Mouse (Mus musculus): ENCODE results near the gene Lrrc23.
"Not testable (repeated sequence)": the region's sequence is repeated elsewhere in the genome, so short reads cannot be mapped to it uniquely, and the experiment has no call there.

The Lrrc23 gene

DNA sequence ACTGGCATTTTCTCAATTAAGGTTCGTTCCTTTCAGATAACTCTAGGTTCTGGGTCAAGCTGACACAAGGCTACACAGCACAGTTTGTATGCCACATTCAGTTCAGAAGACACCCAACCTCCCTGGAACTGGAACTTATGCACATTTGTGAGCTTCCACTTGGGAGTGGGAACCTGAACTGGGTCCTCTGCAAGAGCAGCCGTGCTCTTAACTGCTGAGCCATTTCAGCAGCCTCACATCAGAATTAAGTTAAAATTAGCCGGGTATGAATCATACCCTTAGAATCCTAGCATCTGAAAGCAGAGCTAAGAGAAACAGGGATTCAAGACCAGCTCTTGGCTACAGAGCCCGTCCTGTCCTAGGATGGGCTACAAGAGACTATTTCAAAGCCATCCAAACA, 27.8 kb upstream of the Lrrc23 start:
- no peak for DNase-seq

DNA sequence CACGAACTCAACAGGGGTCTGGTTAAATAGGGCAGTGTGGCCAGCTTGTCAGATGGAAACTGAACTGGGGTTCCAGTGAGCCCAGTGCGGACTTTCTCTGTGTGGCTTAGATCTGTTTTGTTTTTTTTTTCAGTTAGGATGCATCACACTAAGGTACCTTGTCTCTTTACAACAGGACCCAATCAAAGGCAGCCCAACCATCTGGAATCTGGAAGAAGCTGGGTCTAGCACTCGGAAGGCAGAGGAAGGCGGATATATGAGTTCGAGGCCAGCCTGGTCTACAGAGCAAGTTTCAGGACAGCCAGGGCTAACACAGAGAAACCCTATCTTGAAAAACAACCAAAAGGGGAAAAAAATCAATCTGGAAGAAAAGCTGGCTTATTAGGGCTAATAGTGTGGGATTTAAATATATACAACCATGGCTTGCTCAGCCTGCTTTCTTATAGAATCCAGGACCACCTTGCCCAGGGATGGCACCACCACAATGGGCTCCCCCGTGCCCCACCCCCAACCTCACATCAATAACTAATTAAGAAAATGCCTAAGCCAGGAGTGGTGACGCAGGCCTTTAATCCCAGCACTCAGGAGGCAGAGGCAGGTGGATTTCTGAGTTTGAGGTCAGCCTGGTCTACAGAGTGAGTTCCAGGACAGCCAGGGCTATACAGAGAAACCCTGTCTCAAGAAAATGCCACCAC, 27.1 kb upstream of the Lrrc23 start:
- DNase-seq = no peak

DNA sequence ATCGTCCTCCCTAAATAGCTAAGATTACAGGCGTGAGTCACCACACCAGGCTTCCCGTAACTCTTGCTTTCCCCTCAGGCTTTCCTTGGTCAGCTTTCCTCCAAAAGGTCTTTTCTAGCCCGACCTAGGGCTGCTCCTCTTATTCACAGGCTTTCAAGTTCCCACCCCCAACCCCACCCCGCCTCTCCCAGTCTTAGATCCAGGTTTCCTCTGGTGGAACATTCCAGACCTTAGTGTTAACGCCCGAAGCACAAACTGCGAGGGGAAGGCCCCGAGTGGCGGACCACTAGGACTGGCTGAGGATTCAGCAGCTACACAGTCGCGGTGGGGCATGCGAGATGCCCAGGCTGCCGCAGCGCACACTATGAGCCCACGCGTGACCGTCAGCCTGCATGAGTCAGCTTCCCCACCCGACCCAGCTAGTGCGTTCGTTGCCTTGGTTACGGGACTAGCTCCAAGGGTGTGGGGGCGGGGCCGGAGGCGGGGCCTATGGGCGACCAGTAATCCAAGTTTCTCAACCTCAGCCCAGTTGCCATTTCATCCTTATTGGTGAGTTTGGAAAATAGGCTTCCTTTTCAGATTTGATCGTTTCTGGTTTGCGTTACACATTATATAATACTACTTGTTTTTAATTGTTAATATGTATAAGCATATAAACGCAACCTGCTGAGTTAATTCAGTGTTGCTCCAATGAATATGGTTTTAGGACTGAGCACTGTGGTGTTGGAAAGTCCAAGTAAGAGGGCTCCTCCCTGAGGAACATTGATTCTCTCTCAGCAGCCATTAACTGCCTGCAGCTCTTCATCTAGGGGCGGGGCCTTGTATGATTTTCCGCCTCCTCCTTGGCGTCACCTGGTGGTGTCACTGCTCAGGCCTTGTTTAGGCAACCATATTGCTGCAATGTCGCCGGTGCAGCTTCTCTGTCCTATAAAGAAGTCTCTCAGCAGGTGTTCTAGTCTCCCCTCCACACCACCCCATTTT, 26.1 kb upstream of the Lrrc23 start:
- peak; percentile 77 for DNase-seq

DNA sequence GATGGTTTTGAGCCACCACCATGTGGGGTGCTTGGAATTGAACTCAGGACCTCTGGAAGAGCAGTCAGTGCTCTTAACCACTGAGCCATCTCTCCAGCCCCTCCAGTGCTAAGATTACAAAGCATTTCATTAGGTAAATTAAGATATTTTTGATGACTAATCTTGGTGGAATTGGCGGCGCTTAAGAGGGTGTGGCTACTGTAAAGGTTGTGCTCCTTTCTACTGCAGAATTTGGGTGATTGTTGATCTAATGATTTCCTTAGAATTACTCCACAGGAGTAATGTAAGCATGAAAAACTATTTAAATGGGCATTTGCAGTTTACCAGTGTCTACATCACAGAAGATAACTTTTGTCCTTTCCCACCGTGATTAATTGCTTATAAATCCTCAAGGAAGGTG, 24.8 kb upstream of the Lrrc23 start:
- no peak for DNase-seq

DNA sequence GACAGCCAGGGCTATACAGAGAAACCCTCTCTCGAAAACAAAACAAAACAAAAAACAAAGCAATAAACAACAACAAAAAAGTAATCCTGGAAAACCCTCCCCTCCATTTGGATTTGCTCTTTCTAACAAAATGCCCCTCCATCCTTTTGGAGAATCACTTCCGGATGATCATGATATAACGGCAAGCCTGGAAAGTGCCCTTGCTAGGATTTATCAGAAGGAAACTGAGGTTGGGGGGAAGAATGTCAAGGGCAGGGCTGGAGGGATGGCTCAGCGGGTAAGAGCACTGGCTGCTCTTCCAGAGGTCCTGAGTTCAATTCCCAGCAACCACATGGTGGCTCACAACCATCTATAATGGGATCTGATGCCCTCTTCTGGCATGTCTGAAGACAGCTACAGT, 24.2 kb upstream of the Lrrc23 start:
- DNase-seq = not testable (repeated sequence)

DNA sequence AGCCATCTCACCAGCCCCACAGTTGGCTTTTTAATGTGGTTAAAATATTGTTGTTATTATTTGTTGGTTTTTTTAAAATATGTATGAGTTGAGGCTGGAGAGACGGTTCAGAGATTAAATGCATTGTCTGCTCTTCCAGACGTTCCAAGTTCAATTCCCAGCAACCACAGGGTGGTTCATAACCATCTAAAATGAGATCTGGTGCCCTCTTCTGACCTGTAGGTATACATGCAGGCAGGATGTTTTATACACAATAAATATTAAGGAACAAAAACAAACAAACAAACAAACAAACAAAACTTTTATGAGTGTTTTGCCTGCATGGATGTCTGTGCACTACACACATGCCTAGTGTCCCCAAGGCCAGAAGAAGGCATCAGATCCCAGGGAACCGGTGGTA, 23.5 kb upstream of the Lrrc23 start:
- DNase-seq = no peak

DNA sequence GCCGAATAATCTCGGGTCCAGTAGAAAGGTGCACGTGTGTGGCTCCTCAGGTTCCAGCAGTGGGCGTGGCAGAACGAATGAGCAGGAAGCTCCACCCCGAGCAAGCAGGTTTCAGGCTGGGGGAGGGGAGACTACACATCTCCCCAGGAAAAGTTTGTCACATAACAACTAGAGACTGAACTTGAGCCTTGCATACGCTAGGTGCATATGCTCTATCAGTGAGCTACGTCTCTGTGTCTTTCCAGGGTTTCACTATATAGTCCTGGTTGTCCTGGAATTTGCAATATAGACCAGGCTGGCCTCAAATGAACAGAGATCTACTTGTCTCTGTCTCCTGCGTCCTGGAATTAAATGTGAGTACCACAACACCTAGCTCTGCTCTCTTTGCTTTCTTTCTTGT, 22.9 kb upstream of the Lrrc23 start:
- DNase-seq = not testable (repeated sequence)

DNA sequence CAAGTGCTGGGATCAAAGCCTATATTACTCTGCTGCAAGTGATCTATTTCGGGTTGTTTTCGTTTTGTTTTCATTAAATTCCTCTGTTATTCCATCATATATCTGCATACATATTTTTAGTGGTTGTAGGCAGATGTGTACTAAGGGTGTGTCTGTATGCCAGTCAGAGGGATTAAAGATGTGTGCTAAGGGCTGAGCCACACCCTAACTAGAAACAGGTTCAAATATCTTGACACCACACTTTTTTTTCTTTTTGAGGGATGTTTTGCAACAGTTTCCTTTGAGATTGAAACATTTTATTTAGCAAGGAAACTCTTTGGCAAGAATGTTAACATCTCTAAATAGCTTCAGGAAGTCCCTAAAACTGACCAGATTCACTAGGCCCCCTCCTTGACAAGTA, 16.7 kb upstream of the Lrrc23 start:
- no peak for DNase-seq

DNA sequence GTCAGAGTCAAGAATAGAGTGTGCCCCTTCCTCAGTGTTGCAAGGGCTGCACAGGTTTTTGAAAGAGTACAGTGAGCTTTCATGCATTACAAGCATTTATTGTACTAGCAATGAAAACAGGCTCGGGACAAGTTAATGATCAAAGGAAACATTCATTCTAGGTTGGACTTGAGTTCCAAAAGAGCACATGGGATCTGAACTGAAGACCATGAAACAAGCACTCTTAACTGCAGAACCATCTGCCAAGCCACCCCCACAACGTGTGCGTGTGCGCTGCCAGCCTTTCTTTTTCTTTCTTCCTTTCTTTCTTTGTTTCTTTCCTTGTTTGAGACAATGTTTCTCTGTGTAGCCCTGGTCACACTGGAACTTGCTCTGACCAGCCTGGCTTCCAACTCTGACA, 16.3 kb upstream of the Lrrc23 start:
- DNase-seq = no peak

DNA sequence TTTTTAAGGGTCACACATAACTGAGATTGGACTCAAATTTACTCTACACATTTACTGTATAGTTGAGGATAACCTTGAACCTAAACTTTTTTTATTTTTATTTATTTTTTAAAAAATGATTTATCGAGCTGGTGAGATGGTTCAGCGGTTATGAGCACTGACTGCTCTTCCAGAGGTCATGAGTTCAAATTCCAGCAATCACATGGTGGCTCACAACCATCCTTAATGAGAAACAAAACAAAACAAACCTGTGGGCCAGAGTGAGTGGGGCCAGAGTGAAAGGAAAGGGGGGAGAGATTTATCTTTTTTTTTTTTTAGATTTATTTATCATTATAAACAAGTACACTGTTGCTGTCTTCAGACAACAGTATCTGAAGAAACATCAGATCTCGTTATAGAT, 12.4 kb upstream of the Lrrc23 start:
- DNase-seq = no peak

DNA sequence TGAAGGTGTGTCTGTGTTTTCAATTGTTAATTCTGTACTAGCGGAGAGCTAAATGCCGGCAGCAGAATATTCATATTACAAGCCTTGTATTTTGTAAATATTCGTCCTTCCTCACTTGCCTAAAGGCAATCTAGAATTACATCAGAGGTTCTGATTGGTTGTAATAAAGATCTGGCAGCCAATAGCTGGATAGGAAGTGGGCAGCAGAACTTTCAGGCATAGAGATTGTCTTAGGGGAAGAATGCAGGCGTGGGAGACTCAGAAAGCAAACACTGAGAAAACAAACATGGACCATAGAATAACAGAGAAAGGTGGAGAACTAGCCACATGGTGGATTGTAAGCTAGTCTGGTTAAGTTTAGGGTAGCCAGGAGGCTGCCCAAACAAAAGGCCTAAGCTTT, 10.6 kb upstream of the Lrrc23 start:
- DNase-seq = no peak

DNA sequence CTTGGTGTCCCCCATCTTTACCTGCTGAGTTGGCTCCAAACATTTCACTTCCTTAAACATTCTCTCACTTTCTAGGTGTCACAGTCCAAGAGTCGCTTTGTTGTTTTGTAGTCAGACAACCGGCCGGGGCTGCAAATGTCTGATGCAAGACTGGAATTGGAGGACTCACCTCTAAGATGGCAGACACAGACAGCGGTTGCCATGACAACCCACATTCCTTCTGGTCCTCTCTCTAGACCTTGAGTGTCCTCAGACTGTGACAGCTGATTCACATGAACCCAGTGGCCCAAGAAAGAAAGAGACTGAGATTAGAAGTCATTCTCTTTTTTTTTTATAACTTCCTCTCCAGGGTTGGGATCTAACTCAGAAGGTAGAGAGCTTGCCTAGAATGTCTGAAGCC, 10.0 kb upstream of the Lrrc23 start:
- no peak for DNase-seq

DNA sequence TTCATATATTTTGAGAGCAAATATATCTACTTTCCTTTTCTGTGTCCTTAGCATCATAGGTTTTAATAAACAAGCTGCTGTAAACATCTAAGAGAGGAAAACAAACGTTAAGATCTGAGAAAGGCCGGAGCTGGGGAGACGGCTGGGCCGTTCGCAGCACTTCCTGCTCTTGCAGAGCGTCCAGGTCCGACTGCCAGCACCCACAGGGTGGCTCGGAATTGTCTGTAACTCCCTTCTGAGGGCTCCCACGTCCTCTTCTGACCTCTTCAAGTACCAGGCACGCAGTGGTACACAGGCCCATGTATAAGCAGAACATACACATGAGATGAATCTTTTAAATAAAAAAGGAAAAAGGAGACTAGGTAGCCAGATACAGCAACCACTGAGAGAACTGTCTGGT, 8.2 kb upstream of the Lrrc23 start:
- DNase-seq = no peak

DNA sequence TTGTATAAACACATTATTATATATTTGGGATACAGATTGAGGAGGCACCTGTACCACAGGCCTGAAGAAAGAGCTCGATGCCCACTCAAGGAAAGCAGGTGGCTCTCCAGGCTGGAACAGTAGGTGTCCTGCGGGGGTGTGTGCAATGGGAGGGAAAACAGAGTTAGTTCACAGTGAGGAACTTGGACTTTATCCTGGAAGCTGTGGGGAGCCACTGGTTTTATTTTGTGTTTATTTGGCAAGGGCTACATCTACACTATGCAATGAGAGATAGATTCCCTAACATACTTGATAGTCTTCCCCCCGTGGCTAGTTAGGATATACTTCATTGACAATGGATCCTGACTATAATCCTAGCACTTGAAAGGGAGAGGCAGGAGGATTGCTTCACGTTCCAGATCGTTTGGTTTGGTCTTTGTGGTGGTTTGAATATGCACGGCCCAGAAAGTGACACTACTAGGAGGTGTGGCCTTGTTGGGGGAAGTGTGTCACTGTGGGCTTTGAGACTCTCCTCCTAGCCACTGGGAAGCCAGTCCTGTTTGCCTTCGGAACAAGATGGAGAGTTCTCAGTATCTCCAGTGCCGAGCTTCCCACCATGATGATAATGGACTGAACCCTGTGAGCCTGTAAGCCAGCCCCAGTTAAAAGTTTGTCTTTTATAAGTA, 7.4 kb upstream of the Lrrc23 start:
- no peak for DNase-seq

DNA sequence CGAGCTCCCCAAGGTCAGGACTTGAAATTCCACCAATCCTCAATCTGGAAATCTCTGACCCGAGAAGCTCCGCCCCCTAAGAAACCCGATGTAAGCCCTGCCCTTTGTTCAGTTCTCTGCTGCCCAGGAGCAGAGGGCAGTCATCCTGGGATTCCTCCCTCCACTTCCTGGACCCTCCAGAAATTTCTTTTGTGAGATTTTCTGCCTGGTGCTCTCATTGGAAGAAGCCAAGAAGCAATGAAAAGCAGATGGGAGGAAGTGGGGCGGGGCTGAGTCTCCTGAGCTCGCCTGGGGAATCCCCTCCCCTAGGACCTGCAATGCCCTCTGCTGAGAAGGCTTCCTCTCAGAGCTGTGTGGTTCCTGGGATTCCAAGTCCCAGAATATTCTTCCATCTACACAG, 2.9 kb upstream of the Lrrc23 start:
- DNase-seq = peak; percentile 73

DNA sequence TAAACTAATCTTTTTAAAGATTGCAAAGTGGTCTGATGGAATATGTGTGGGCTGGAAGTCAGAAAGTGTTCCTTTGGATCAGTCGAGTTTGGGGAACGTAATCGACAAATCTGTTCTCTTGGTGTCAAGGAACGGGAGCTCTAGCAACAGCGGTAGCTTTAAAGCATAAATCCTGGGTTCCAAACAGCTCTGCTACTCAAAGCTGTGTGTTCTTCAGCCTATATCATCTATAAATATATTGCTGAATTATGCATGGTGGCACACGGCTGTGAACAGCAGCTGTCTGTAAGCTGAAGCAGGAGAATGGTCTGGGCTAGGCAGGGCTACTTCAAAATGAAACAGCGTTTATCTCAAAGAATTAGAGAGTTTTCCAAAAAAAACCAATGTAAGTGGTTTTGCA, 1.4 kb upstream of the Lrrc23 start:
- DNase-seq = no peak

DNA sequence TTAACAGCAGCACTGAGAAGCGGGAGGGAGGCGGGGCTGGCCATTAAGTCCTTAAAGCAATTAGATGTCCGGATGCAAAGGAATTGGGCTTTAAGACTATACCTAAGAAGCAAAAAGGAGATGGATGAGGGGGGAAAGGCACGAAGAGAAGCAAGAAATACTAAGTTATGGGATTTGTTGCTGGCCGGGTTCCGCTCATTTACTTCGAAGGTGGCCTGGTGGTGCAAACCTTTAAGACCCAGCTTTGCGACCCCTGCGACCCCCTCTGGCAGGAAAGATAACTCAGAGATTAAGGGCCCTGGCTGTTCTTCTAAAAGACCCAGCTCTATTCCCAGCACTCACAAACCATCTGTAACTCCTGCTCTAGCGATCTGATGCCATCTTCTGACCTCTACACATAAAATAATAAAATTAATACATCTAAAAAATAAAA, 473 bp upstream of the Lrrc23 start:
- DNase-seq = peak; percentile 37

DNA sequence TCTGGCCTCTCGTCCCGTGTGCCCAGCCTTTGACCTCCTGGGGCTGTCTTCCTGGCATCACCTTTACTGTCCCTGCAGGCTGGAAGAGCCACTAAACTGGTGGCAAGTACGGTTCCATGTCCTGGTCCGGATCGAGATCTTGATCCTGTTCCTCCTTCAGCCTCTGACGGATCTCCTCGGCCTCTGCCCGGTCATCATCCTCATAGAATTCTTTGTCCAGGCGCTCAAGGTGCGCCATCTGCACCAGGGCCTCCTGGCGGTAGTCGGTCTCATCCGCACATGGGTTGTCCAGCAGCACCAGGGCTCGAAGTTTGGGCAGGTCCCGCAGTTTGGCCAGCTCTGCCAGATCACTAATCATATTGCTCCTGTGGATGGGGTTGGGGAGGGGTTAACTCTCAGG, 9.0 kb downstream of the Lrrc23 start:
- no peak for DNase-seq

DNA sequence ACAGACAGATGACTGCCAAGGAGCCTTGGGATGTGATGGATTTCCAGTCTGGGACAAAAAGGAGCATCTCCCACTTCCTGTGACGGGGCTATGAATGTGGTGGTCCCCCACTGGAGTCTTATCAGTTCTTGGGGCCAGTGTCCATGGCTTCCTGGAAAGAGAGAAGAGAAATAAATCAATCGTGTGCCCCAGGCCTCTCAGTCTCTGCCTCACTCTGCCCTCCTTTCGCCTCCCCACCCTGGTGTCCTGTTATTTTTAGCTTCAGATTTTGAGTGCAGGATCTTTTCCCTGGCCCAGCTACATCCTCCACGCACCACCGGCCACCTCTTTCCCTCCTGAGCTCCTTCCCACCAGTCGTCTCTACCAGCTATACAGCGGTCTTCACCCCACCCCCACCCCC, 9.5 kb downstream of the Lrrc23 start:
- no peak for DNase-seq

DNA sequence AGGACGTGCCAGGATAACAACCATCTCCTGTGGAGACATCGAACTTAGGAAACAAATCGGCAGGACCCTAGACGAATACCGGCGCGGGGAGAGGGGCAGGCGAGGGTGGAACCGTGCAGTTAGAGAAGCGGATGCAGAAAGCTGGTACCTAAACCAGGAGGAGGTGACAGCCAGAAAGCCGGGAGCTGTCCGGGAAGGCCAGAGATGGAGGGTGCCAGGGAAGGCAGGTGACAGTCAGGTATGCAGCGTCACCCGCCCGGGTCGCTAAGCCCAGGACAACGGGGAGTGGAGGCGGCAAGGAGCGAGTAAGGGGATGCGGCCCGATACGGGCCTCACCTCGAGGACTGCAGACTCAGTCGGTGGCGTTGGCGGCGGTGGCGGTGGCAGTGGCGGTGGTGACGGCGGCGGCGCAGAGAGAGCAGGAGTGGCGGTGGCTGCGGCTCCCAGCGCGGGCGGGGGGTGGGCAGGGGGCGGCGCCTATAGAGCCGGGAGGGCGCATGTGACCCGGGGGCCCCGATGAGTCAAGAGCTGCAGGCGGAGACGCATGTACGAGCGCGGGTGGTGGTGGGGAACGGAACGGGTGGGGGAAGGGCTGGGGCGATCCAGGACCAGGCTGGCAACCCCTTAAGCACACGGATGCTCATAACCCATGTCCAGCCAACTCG, 10.3 kb downstream of the Lrrc23 start, which contains the start of gene Eno2:
TSS of gene Eno2 (minus strand) at position 573 of the 665 bp plus-strand sequence.
- peak; percentile 81 for DNase-seq

DNA sequence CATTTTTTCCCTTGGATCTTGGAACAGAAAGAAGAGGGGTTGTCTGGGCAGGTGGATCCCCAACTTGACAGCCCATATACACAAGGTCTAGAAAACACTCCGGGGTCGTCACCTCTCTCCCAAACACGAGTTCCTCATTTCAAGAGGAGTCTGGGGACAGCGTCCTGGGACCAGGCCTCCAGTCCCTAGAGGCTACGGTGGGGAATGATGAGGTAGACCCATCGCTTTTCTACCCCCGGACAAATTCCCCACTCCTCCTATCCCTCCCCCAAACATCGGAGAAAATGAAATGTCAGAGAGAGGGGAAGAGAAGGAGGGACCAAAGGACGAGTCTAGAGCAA, 10.9 kb downstream of the Lrrc23 start:
- DNase-seq = no peak

DNA sequence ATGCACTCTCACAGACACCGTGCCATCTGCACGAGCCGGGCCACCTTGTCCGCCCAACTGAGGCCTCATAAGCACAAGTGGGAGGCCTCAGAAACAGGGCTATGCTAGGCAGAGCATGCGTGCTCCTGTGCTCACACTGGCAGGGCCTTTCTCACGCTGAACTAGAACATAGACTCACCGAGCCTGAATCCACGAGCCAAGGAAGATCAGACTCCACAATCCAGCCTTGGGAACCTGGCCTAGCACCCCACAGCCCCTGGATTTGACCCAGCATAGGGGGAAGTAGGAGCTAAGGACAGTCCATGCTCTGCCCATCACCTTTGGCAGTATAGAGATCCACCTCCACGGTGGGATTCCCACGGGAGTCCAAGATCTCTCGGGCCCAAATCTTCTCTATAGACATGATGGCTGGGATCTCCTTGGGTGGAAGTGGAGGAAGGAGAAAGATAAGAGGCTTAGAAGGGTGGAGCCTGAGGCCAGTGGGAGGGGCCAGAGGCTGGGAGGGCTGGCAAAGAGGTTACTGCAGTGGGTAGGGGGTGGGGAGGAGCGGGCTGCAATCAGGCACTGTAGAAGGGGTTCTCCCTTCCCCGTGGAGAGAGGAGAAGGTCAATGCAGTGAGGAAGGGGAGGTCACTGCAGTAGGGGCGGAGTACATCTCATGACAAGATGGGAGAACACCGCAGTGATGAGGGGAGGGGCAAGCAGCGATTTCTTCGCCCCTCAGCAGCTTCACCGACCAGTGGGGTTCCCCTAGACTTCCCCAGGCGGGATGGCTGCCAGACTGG, 11.4 kb downstream of the Lrrc23 start:
- DNase-seq = peak; percentile 39
